Mouse (Mus musculus): ENCODE measurements around the gene Senp6. TPM values are rescaled to one million over a fixed set of nuclear protein-coding genes. Genes with fewer than 3 reads are reported as not detected.
"Not testable (repeated sequence)": the region's sequence is repeated elsewhere in the genome, so short reads cannot be mapped to it uniquely, and the experiment has no call there.

The Senp6 gene
- polyA plus RNA-seq, 1 experiment from 2014 or later: 53.1 TPM

DNA sequence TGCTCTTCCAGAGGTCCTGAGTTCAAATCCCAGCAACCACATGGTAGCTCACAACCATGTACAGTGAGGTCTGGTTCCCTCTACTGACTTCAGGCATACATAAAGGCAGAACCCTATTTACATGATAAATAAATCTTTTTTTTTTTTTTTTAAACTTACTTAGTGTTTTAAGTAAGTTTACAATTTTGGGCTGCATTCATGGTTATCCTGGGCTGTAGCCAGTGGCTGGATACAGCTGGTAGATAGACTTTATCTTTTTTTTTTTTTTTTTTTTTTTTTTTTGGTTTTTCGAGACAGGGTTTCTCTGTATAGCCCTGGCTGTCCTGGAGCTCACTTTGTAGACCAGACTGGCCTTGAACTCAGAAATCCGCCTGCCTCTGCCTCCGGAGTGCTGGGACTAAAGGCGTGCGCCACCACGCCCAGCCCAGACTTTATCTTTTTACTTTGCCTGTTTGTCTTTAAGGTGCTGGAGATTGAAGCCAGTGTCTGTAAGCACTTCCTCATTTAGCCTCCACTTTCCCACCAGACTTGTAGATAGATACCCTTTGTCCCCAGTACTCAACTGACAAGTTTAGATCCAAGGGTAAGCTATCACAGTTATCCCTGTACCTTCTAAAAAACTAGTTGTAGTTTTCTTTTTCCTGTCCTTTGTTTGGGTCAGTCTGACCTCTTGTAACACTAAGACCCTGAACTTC lies 19.7 kb downstream of the Senp6 start:
- H3K4me3 ChIP-seq; DNase-seq (ENCODE audit: low spot score); H3K27ac ChIP-seq; H3K36me3 ChIP-seq; H3K9me3 ChIP-seq; H3K27me3 ChIP-seq (ENCODE audit: insufficient read depth, poor library complexity, severe bottlenecking): not testable (repeated sequence)
- peaks cover 24% of the 10 kb centered on the region for H3K4me1 ChIP-seq
- 57% methylated on average over 6 of the region's 6 CpGs for WGBS

- no peaks in the 10 kb centered on the region for H3K9me3 ChIP-seq
- no peaks in the 10 kb centered on the region for H3K27me3 ChIP-seq (ENCODE audit: insufficient read depth, poor library complexity, severe bottlenecking)
- peaks cover 21% of the 10 kb centered on the region for H3K4me1 ChIP-seq
- H3K4me3 ChIP-seq: no peak overlapping the region
- H3K27ac ChIP-seq: no peak overlapping the region
- 80% methylated on average over 3 of the region's 3 CpGs for WGBS
- peaks cover 6% of the 10 kb centered on the region; the same call in 1 of the 2 replicates for H3K36me3 ChIP-seq
- DNase-seq (ENCODE audit: low spot score): no peak
These were observed 22.7 kb downstream of the Senp6 start for GRCm38 (mm10) chr9:80089409-80089808.

- WGBS: 87% methylated on average over 3 of the region's 3 CpGs
- H3K9me3 ChIP-seq: no peaks in the 10 kb centered on the region
- H3K27me3 ChIP-seq (ENCODE audit: insufficient read depth, poor library complexity, severe bottlenecking): no peaks in the 10 kb centered on the region
- no peaks in the 10 kb centered on the region for H3K4me1 ChIP-seq
- H3K36me3 ChIP-seq: peaks cover 21% of the 10 kb centered on the region
- no peak for DNase-seq (ENCODE audit: low spot score)
- H3K4me3 ChIP-seq: no peak overlapping the region
- H3K27ac ChIP-seq: no peak overlapping the region
These were observed 29.6 kb downstream of the Senp6 start for GRCm38 (mm10) chr9:80096325-80096724.

DNA sequence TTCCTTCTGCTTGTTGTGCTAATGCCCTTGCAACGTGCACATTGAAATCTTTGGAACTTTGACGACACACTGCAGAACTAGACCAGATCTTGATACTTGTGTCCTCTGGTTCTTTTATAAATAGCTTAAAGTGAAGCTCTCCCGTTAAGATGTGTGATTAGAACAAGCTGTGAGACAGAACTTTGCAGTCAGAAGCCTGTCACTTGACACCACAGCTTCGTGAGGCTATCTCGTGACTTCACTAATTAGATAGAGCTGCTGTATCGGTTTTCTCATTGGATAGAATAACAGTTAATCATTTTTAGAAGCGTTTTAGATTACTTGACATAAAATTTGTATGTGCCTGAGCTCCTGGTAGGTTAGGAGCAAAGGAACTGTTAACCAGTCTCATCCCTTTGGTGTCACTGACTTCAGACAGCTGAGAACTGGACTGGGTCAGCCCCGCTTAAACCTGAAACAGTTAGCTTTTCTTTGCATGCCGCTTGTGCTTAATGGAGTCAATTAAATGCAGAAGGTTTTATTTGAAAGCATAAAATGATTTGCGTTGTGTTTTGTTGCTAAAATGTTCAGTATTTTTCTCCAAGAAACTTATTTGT lies 79.4 kb downstream of the Senp6 start:
- Histone ChIP-seq H3K4me3 (no peak overlapping the region), H3K4me1 (peaks cover 6% of the 10 kb centered on the region; the same call in 1 of the 2 replicates), H3K27me3 (ENCODE audit: insufficient read depth, poor library complexity, severe bottlenecking) (no peaks in the 10 kb centered on the region), H3K36me3 (peaks cover 44% of the 10 kb centered on the region), H3K9me3 (no peaks in the 10 kb centered on the region), H3K27ac (0 out of 2 replicates have a peak overlapping the region, but pooled peaks have one; percentile 22)
- WGBS: 48% methylated on average over 10 of the region's 10 CpGs
- DNase-seq (ENCODE audit: low spot score): no peak

DNA sequence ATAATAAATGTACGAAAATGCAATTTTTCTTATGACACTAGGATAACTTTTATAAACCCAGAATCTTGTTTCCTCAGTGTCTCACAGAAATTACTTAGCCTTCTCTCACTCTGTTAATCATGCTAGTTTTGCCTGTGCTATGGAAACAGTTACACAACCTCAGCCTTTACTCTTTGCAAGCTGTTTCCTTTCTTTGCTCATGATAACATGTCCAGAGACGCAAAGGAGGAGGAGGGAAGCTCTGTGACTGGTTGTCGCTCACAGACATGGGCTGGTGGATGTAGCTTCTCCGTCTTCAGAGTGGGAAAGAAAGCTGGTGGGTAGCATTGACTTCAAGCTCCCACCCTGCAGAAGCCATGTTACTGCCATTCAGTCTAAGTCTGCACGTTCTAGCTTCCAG lies 82.9 kb downstream of the Senp6 start:
- 66% methylated on average over 5 of the region's 5 CpGs for WGBS
- Histone ChIP-seq H3K27me3 (ENCODE audit: insufficient read depth, poor library complexity, severe bottlenecking) (no peaks in the 10 kb centered on the region), H3K36me3 (peaks cover 33% of the 10 kb centered on the region; the same call in 1 of the 2 replicates)

DNA sequence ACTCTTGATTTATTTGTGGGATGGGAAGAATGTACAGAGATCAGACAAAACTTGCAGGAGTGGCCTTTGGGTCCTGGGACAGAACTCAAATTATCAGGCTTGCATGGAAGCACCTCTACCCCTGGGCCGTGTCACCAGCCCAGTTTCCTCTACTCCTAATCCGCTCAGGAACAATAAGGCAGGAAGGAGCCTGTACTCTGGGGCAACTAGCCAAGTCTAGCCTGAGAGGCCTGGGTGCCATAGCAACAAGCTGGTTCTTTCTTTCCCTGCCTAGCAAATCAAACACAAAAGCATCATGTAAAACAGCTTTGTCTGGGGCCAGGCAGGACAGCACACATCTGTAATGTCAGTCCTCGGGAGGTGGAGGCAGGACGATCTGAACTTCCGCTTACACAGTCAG lies 88.6 kb downstream of the Senp6 start:
- no peak overlapping the region for H3K4me3 ChIP-seq
- no peak for DNase-seq (ENCODE audit: low spot score)
- H3K36me3 ChIP-seq: peaks cover 29% of the 10 kb centered on the region; the same call in 1 of the 2 replicates
- H3K4me1 ChIP-seq: no peaks in the 10 kb centered on the region
- H3K27me3 ChIP-seq (ENCODE audit: insufficient read depth, poor library complexity, severe bottlenecking): no peaks in the 10 kb centered on the region
- H3K27ac ChIP-seq: no peak overlapping the region
- no peaks in the 10 kb centered on the region for H3K9me3 ChIP-seq
- 75% methylated on average over 5 of the region's 5 CpGs for WGBS

More for the DNA sequence above, 82.9 kb downstream of the Senp6 start:
- Histone ChIP-seq H3K9me3 (no peaks in the 10 kb centered on the region), H3K27ac (no peak overlapping the region), H3K4me1 (peaks cover 6% of the 10 kb centered on the region; the same call in 1 of the 2 replicates), H3K4me3 (no peak overlapping the region)
- no peak for DNase-seq (ENCODE audit: low spot score)

GRCm38 (mm10) chr9:80156780-80157179 lies 90.1 kb downstream of the Senp6 start:
- 74% methylated on average over 5 of the region's 5 CpGs for WGBS
- no peaks in the 10 kb centered on the region for H3K9me3 ChIP-seq
- H3K27me3 ChIP-seq (ENCODE audit: insufficient read depth, poor library complexity, severe bottlenecking): no peaks in the 10 kb centered on the region
- no peak overlapping the region for H3K27ac ChIP-seq
- H3K4me1 ChIP-seq: no peaks in the 10 kb centered on the region
- no peak for DNase-seq (ENCODE audit: low spot score)
- H3K36me3 ChIP-seq: peaks cover 24% of the 10 kb centered on the region; the same call in 1 of the 2 replicates
- no peak overlapping the region for H3K4me3 ChIP-seq

GRCm38 (mm10) chr9:80157840-80158465 lies 91.2 kb downstream of the Senp6 start:
- DNase-seq (ENCODE audit: low spot score): no peak
- H3K4me1 ChIP-seq: no peaks in the 10 kb centered on the region
- 86% methylated on average over 12 of the region's 12 CpGs for WGBS
- no peak overlapping the region for H3K4me3 ChIP-seq
- H3K36me3 ChIP-seq: peaks cover 15% of the 10 kb centered on the region; the same call in 1 of the 2 replicates
- no peak overlapping the region for H3K27ac ChIP-seq
- H3K27me3 ChIP-seq (ENCODE audit: insufficient read depth, poor library complexity, severe bottlenecking): no peaks in the 10 kb centered on the region
- H3K9me3 ChIP-seq: no peaks in the 10 kb centered on the region

DNA sequence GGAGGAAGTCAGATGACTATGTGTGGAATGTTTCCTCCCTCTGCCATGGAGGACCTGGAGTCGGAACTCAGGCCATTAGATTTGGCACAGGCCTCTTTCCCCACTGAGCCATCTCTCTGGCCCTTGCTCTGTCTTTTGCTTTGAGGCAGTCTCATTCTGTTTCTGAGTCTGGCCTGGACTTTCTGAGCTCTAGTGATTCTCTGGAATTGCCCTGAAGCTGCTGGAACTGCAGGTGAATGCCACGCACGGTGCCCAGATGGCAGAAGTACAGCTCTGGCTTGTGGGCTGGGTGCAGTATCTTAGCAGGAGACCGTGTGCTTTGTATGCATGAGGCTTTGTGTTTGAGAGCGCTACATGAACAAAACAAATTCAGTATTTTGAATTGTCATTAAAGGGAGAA lies 92.2 kb downstream of the Senp6 start:
- 90% methylated on average over 5 of the region's 5 CpGs for WGBS
- no peaks in the 10 kb centered on the region for H3K9me3 ChIP-seq
- no peaks in the 10 kb centered on the region; the same call in 1 of the 2 replicates for H3K4me1 ChIP-seq
- no peak overlapping the region for H3K4me3 ChIP-seq
- DNase-seq (ENCODE audit: low spot score): no peak
- no peaks in the 10 kb centered on the region for H3K27me3 ChIP-seq (ENCODE audit: insufficient read depth, poor library complexity, severe bottlenecking)
- no peak overlapping the region for H3K27ac ChIP-seq
- H3K36me3 ChIP-seq: peaks cover 9% of the 10 kb centered on the region; the same call in 1 of the 2 replicates

- H3K27me3 ChIP-seq (ENCODE audit: insufficient read depth, poor library complexity, severe bottlenecking): no peaks in the 10 kb centered on the region
- no peaks in the 10 kb centered on the region for H3K36me3 ChIP-seq
- 84% methylated on average over 4 of the region's 4 CpGs for whole genome bisulfite sequencing
- no peaks in the 10 kb centered on the region for H3K9me3 ChIP-seq
- H3K4me3 ChIP-seq: no peak overlapping the region
- H3K4me1 ChIP-seq: peaks cover 9% of the 10 kb centered on the region; the same call in 1 of the 2 replicates
- H3K27ac ChIP-seq: no peak overlapping the region
- DNase-seq (ENCODE audit: low spot score): no peak
These were observed 94.7 kb downstream of the Senp6 start for GRCm38 (mm10) chr9:80161451-80161850.

DNA sequence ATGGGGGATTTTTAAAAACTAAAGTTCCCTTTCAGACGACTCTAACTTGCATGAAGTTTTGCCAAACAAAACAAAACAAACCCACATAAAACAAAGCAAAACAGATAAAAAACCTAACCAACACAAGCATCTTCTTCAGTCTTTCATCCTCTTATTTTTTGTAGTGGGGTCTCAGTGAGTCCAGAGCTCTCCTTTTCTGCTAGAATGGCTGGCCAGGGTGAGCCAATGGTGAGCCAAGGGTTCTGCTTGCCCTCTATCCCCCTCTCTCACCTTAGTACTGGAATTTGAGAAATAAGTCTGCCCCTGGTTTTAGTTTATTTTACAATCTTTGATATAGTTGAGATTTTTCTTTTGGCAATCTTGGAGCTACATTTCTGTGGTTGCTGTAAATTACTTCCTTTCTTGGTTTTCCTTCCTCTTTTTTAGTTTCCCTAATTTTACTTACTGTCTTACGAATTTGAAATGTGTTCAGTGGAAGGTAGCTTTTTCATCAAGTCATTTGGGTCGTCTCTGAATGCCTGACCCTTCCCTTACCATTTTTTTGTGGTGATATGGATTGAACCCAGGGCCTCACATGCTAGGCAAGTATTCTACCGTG lies 96.5 kb downstream of the Senp6 start:
- peaks cover 9% of the 10 kb centered on the region; the same call in 1 of the 2 replicates for H3K4me1 ChIP-seq
- H3K36me3 ChIP-seq: no peaks in the 10 kb centered on the region
- no peaks in the 10 kb centered on the region for H3K9me3 ChIP-seq
- no peak overlapping the region for H3K27ac ChIP-seq
- 77% methylated on average over 4 of the region's 4 CpGs for WGBS
- no peak for DNase-seq (ENCODE audit: low spot score)
- H3K4me3 ChIP-seq: no peak overlapping the region
- no peaks in the 10 kb centered on the region for H3K27me3 ChIP-seq (ENCODE audit: insufficient read depth, poor library complexity, severe bottlenecking)

DNA sequence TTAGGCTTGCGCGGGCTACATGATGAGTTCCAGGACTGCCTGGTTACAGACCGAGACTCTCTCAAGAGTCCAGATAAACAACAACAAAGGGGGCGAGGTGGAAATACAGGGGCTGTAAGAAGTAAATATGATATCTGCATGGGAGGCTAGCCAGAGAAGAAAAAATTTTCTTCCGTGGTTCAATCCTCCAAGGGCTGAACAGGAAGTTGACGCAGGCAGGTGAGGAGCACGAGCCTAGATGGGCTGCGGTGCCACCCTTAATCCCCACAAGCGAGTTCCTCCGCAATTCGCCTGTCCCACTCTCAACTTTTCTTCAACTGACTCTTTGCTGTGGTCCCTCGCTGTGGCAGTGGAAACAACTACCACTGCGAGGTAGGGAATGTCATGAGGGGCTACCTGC lies 97.5 kb downstream of the Senp6 start:
- Histone ChIP-seq H3K27me3 (ENCODE audit: insufficient read depth, poor library complexity, severe bottlenecking) (no peaks in the 10 kb centered on the region), H3K36me3 (no peaks in the 10 kb centered on the region), H3K9me3 (no peaks in the 10 kb centered on the region), H3K4me1 (peaks cover 9% of the 10 kb centered on the region; the same call in 1 of the 2 replicates), H3K27ac (peak overlapping the region; percentile 95), H3K4me3 (peak overlapping the region; percentile 88)
- 2% methylated on average over 13 of the region's 13 CpGs for WGBS
- no peak for DNase-seq (ENCODE audit: low spot score)

Measured in heart, embryonic 10.5 days (tissue).